Mouse (Mus musculus): ENCODE results near the gene Hcn3.

GRCm38 (mm10) chr3:89147979-89148311 lies 12.1 kb downstream of the Hcn3 start:
- TF ChIP-seq CTCF (IDR thresholded peaks at IDR 0.05; ENCODE audit: control insufficient read depth, insufficient read depth, low read length) (no peak), POLR2A (IDR thresholded peaks at IDR 0.05; ENCODE audit: borderline replicate concordance, control insufficient read depth, low read depth, low read length) (no peak)

Measured in bone marrow, adult 2 months (tissue).